Mouse (Mus musculus): ENCODE data around the gene Cpped1.

GRCm38 (mm10) chr16:11881795-11882194 lies 27.4 kb downstream of the Cpped1 start:
- TF ChIP-seq CTCF (IDR thresholded peaks at IDR 0.05; ENCODE audit: control insufficient read depth, insufficient read depth, insufficient read length) (no peak), CEBPB (IDR thresholded peaks at IDR 0.05; ENCODE audit: low read depth) (no peak), MYOD1 (IDR thresholded peaks at IDR 0.05; ENCODE audit: control insufficient read depth, insufficient read length, low read depth) (no peak), MAX (IDR thresholded peaks at IDR 0.05) (no peak), FOSL1 (IDR thresholded peaks at IDR 0.05; ENCODE audit: insufficient read depth, low read length, poor library complexity, severe bottlenecking) (no peak), MYOG (IDR thresholded peaks at IDR 0.05; ENCODE audit: control insufficient read depth, extremely low read depth, insufficient read length) (no peak), USF1 (IDR thresholded peaks at IDR 0.05; ENCODE audit: low read depth) (no peak)
